In the genomic region with DNA sequence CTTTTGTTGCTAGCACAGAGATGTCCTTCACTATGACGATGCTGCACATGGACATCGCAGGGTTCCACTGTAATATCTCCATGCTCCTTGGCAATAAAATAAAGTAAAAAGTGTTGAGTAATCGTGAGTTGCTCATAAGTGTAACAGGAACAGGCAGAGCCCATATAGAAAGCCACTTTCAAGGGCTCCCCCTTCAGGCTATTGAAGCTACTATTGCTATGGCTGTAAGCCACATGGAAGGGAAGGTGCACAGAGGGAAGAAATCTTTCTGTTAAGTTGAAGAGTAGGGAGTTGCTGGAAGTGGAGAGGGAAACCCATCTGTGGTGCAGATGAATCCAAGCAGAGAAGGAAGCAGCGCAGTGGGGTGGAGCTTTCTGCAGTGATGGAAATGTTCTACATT, we compare ENCODE assay signal across 11 mouse cellular contexts. TPM values are rescaled to one million over a fixed set of nuclear protein-coding genes. Genes with fewer than 3 reads are reported as not detected.
DNase-seq lines count a peak whose midpoint lies in the region; ATAC-seq and TF ChIP-seq lines count a peak whose summit lies in the region.
"Had no signal": no experiment of that assay in that cellular context is flagged by ENCODE, and none has a peak within 500 bp of the region (broad histone marks: within the 10 kb centered on the region; RNA-seq: fewer than 3 reads in every experiment).

No protein-coding gene starts in this region.

- peak; percentile 30 for TF ChIP-seq CTCF in forebrain, postnatal 0 days (IDR thresholded peaks at IDR 0.05; ENCODE audit: low read depth)
- TF ChIP-seq CTCF in brain, embryonic 14.5 days (IDR thresholded peaks at IDR 0.05; ENCODE audit: borderline replicate concordance, extremely low read depth, insufficient read depth, insufficient read length): peak; percentile 21; the same call in 1 of the 2 replicates

- no peaks in the 10 kb centered on the region for H3K9me3 ChIP-seq in forebrain, postnatal 0 days (ENCODE audit: low read length)
- H3K9me3 ChIP-seq in forebrain, embryonic 14.5 days (replicated peaks; ENCODE audit: control insufficient read depth, low read length): no peaks in the 10 kb centered on the region
- no peaks in the 10 kb centered on the region for H3K9me3 ChIP-seq in hindbrain, embryonic 14.5 days (ENCODE audit: control insufficient read depth, low read length)
- H3K9me3 ChIP-seq: liver, embryonic 15.5 days had no signal

- peaks cover 10% of the 10 kb centered on the region; the same call in 1 of the 2 replicates for H3K27me3 ChIP-seq in forebrain, postnatal 0 days (ENCODE audit: insufficient read depth, low read length)
- 0 out of 2 replicates have a peak, but pooled peaks cover 7% of the 10 kb centered on the region for H3K27me3 ChIP-seq in forebrain, embryonic 14.5 days (replicated peaks; ENCODE audit: control insufficient read depth, insufficient read depth, low read length)
- peaks cover 15% of the 10 kb centered on the region for H3K27me3 ChIP-seq in hindbrain, embryonic 14.5 days (ENCODE audit: control insufficient read depth, insufficient read depth, low read length)

- peak; percentile 5 for DNase-seq in forebrain, postnatal 0 days
- DNase-seq in forebrain, embryonic 14.5 days (ENCODE audit: low spot score): no peak
- peak; percentile 7 to 56 for DNase-seq in left cerebral cortex, postnatal 14 days (ENCODE audit: low spot score in 2 of 2)
- no peak for DNase-seq in left cerebral cortex, adult 8-10 months (ENCODE audit: low spot score in 2 of 2)
- peak; percentile 12 for DNase-seq in brain, embryonic 14.5 days (ENCODE audit: low read depth)
- DNase-seq in lung, postnatal 25 days (ENCODE audit: low spot score): peak; percentile 68
- DNase-seq in urinary bladder, adult 2 months (ENCODE audit: low spot score): no peak
- DNase-seq in hindbrain, embryonic 14.5 days (ENCODE audit: low spot score): no peak
- DNase-seq: layer of hippocampus, adult 9-11 months had no signal

- WGBS in forebrain, postnatal 0 days: 78% methylated on average over 4 of the region's 4 CpGs
- WGBS in forebrain, embryonic 14.5 days: 81% methylated on average over 4 of the region's 4 CpGs
- WGBS in hindbrain, embryonic 14.5 days: 82% methylated on average over 4 of the region's 4 CpGs

- H3K9ac ChIP-seq in forebrain, postnatal 0 days: no peak overlapping the region
- no peak overlapping the region for H3K9ac ChIP-seq in forebrain, embryonic 14.5 days (ENCODE audit: low read length)
- H3K9ac ChIP-seq in hindbrain, embryonic 14.5 days: no peak overlapping the region
- H3K9ac ChIP-seq: liver, embryonic 15.5 days had no signal

- intact Hi-C loops in left cerebral cortex, postnatal 14 days (cut with DNase I): no loop called here

- H3K4me2 ChIP-seq in forebrain, postnatal 0 days (ENCODE audit: low read depth): no peak overlapping the region
- no peak overlapping the region for H3K4me2 ChIP-seq in forebrain, embryonic 14.5 days (ENCODE audit: low read length)
- H3K4me2 ChIP-seq in hindbrain, embryonic 14.5 days (replicated peaks): no peak overlapping the region
- H3K4me2 ChIP-seq: liver, embryonic 15.5 days had no signal

- peak; percentile 23; the same call in 1 of the 2 replicates for ATAC-seq in forebrain, postnatal 0 days
- no peak for ATAC-seq in forebrain, embryonic 14.5 days
- no peak for ATAC-seq in hindbrain, embryonic 14.5 days (ENCODE audit: low FRiP score)

- H3K4me3 ChIP-seq in forebrain, postnatal 0 days (ENCODE audit: low read depth, low read length): no peak overlapping the region
- H3K4me3 ChIP-seq in forebrain, embryonic 14.5 days (ENCODE audit: low read depth, low read length): no peak overlapping the region
- H3K4me3 ChIP-seq in hindbrain, embryonic 14.5 days (replicated peaks; ENCODE audit: low read length): no peak overlapping the region
- H3K4me3 ChIP-seq: liver, embryonic 15.5 days; myocyte had no signal

- H3K36me3 ChIP-seq in forebrain, postnatal 0 days (ENCODE audit: insufficient read depth): no peaks in the 10 kb centered on the region
- H3K36me3 ChIP-seq in forebrain, embryonic 14.5 days (ENCODE audit: control insufficient read depth, insufficient read depth, low read length): no peaks in the 10 kb centered on the region
- no peaks in the 10 kb centered on the region for H3K36me3 ChIP-seq in hindbrain, embryonic 14.5 days (replicated peaks; ENCODE audit: control insufficient read depth, insufficient read depth)
- H3K36me3 ChIP-seq: liver, embryonic 15.5 days had no signal

- H3K27ac ChIP-seq in forebrain, postnatal 0 days (ENCODE audit: low read depth, low read length): no peak overlapping the region
- no peak overlapping the region for H3K27ac ChIP-seq in forebrain, embryonic 14.5 days (ENCODE audit: low read depth, low read length)
- H3K27ac ChIP-seq in hindbrain, embryonic 14.5 days: no peak overlapping the region
- H3K27ac ChIP-seq: liver, embryonic 15.5 days had no signal

- TF ChIP-seq POLR2A in brain, embryonic 14.5 days (IDR thresholded peaks at IDR 0.05; ENCODE audit: borderline replicate concordance, extremely low read depth, insufficient read depth, insufficient read length, poor library complexity, severe bottlenecking): no peak

- H3K4me1 ChIP-seq in forebrain, postnatal 0 days (ENCODE audit: insufficient read depth): peaks cover 4% of the 10 kb centered on the region; the same call in 1 of the 2 replicates
- H3K4me1 ChIP-seq in forebrain, embryonic 14.5 days (ENCODE audit: control insufficient read depth, insufficient read depth, low read length): peaks cover 6% of the 10 kb centered on the region; the same call in 1 of the 2 replicates
- H3K4me1 ChIP-seq in hindbrain, embryonic 14.5 days (replicated peaks; ENCODE audit: control insufficient read depth, insufficient read depth, low read length): no peaks in the 10 kb centered on the region
- H3K4me1 ChIP-seq: liver, embryonic 15.5 days had no signal

RNA-seq across cellular contexts. Expression of a gene that starts 4.1 kb away (rescaled TPM):
- 1.8 and 3.1 TPM in 2 replicates for total RNA-seq in forebrain, postnatal 0 days (2014; rRNA removed)
- polyA plus RNA-seq in forebrain, postnatal 0 days (2015; fragmentation: Nextera tagmentation; extraction: Ambion mirVana): 1.4 and 2.8 TPM in 2 replicates
- 2.6 and 3.3 TPM in 2 replicates for polyA plus RNA-seq in forebrain, embryonic 14.5 days (2014; fragmentation: Nextera tagmentation; extraction: Ambion mirVana)
- 1 to 10 TPM; 2.1 to 5.4 TPM for total RNA-seq in left cerebral cortex, postnatal 14 days (2021)
- 1 to 10 TPM; 3.4 to 6.5 (median 3.6) TPM for total RNA-seq in left cerebral cortex, adult 8-10 months (2022)
- 2.2 and 2.8 TPM in 2 replicates for polyA plus RNA-seq in brain, embryonic 14.5 days (2012; rRNA removed)
- polyA plus RNA-seq in urinary bladder, adult 2 months (2012; rRNA removed): 9.0 and 13.4 TPM in 2 replicates
- 4.4 TPM in 2 replicates for polyA plus RNA-seq in hindbrain, embryonic 14.5 days (2014; fragmentation: Nextera tagmentation; extraction: Ambion mirVana)

Comparison
In these comparisons a context has a peak if more than half of its experiments do, and no peak if none do; other contexts are left out.
1. DNase-seq: peak in forebrain, postnatal 0 days (single experiment), left cerebral cortex, postnatal 14 days (2 of 2), brain, embryonic 14.5 days (single experiment) and lung, postnatal 25 days (single experiment); none in forebrain, embryonic 14.5 days (single experiment), left cerebral cortex, adult 8-10 months (0 of 2), urinary bladder, adult 2 months (single experiment) and hindbrain, embryonic 14.5 days (single experiment).